ENCODE assay signal across 13 mouse cellular contexts in genomic region chr6:127735130-127735981, GRCm38 (mm10). TPM values are rescaled to one million over a fixed set of nuclear protein-coding genes. Genes with fewer than 3 reads are reported as not detected.
DNase-seq lines count a peak whose midpoint lies in the region; ATAC-seq lines count a peak whose summit lies in the region.
"Had no signal": no experiment of that assay in that cellular context is flagged by ENCODE, and none has a peak within 500 bp of the region (broad histone marks: within the 10 kb centered on the region; RNA-seq: fewer than 3 reads in every experiment).

No protein-coding gene starts in this region.

- H3K27me3 ChIP-seq in heart, embryonic 14.5 days (ENCODE audit: control insufficient read depth, insufficient read depth, low read length): peaks cover 4% of the 10 kb centered on the region; the same call in 1 of the 2 replicates
- no peaks in the 10 kb centered on the region for H3K27me3 ChIP-seq in forebrain, embryonic 14.5 days (replicated peaks; ENCODE audit: control insufficient read depth, insufficient read depth, low read length)
- H3K27me3 ChIP-seq in hindbrain, embryonic 14.5 days (ENCODE audit: control insufficient read depth, insufficient read depth, low read length): no peaks in the 10 kb centered on the region
- no peaks in the 10 kb centered on the region for H3K27me3 ChIP-seq in midbrain, embryonic 14.5 days (ENCODE audit: control insufficient read depth, insufficient read depth, low read length)
- no peaks in the 10 kb centered on the region for H3K27me3 ChIP-seq in liver, embryonic 12.5 days (replicated peaks)

- H3K4me1 ChIP-seq in heart, embryonic 14.5 days (ENCODE audit: control insufficient read depth in 2 of 2, insufficient read depth in 2 of 2, low read length in 2 of 2): peaks cover 15 to 17% of the 10 kb centered on the region in 2 experiments
- H3K4me1 ChIP-seq in forebrain, embryonic 14.5 days (ENCODE audit: control insufficient read depth, insufficient read depth, low read length): peaks cover 8% of the 10 kb centered on the region; the same call in 1 of the 2 replicates
- H3K4me1 ChIP-seq in hindbrain, embryonic 14.5 days (replicated peaks; ENCODE audit: control insufficient read depth, insufficient read depth, low read length): peaks cover 23% of the 10 kb centered on the region
- H3K4me1 ChIP-seq in midbrain, embryonic 14.5 days (ENCODE audit: control insufficient read depth, insufficient read depth, low read length): peaks cover 20% of the 10 kb centered on the region
- no peaks in the 10 kb centered on the region for H3K4me1 ChIP-seq in liver, embryonic 12.5 days

- WGBS in heart, embryonic 14.5 days: 38% methylated on average over 13 of the region's 13 CpGs
- WGBS in forebrain, embryonic 14.5 days: 61% methylated on average over 13 of the region's 13 CpGs
- WGBS in hindbrain, embryonic 14.5 days: 23% methylated on average over 13 of the region's 13 CpGs
- WGBS in midbrain, embryonic 14.5 days: 27% methylated on average over 13 of the region's 13 CpGs
- WGBS in liver, embryonic 12.5 days (ENCODE audit: insufficient replicate concordance): 64% methylated on average over 13 of the region's 13 CpGs

- no peak for ATAC-seq in heart, embryonic 14.5 days (ENCODE audit: insufficient number of reproducible peaks, insufficient read depth, low FRiP score, low read depth)
- ATAC-seq in forebrain, embryonic 14.5 days: peak; percentile 42
- ATAC-seq in hindbrain, embryonic 14.5 days (ENCODE audit: low FRiP score): peak; percentile 79; the same call in 1 of the 2 replicates
- peak; percentile 68; the same call in 1 of the 2 replicates for ATAC-seq in midbrain, embryonic 14.5 days (ENCODE audit: low FRiP score, low TSS enrichment)
- no peak for ATAC-seq in liver, embryonic 12.5 days

- DNase-seq in heart, adult 8-10 months (ENCODE audit: low spot score): no peak
- DNase-seq in forebrain, embryonic 14.5 days (ENCODE audit: low spot score): peak; percentile 44
- DNase-seq in hindbrain, embryonic 14.5 days (ENCODE audit: low spot score): no peak
- DNase-seq in midbrain, embryonic 14.5 days: peak; percentile 73
- no peak for DNase-seq in frontal cortex, postnatal 10 days (ENCODE audit: low spot score in 2 of 2)
- no peak for DNase-seq in natural killer cell, adult 2 months (ENCODE audit: low spot score in 2 of 2)
- DNase-seq: cerebellum, adult 9-11 months; lung, postnatal 14 days had no signal

- H3K9ac ChIP-seq in heart, embryonic 14.5 days (ENCODE audit: low read length): no peak overlapping the region
- H3K9ac ChIP-seq in forebrain, embryonic 14.5 days (ENCODE audit: low read length): no peak overlapping the region
- no peak overlapping the region for H3K9ac ChIP-seq in hindbrain, embryonic 14.5 days
- no peak overlapping the region for H3K9ac ChIP-seq in midbrain, embryonic 14.5 days (replicated peaks; ENCODE audit: low read length)
- H3K9ac ChIP-seq in liver, embryonic 12.5 days: no peak overlapping the region
- H3K9ac ChIP-seq: limb, embryonic 13.5 days had no signal

- H3K27ac ChIP-seq in heart, embryonic 14.5 days (replicated peaks in 1 of 2; ENCODE audit: control insufficient read depth in 1 of 2, insufficient read depth in 1 of 2, low read depth in 2 of 2, low read length in 2 of 2): peak overlapping the region; percentile 6 to 24; a peak in 2 of 4 replicates
- H3K27ac ChIP-seq in forebrain, embryonic 14.5 days (ENCODE audit: low read depth, low read length): no peak overlapping the region
- peak overlapping the region; percentile 78 for H3K27ac ChIP-seq in hindbrain, embryonic 14.5 days
- H3K27ac ChIP-seq in midbrain, embryonic 14.5 days (replicated peaks; ENCODE audit: low read depth, low read length): peak overlapping the region; percentile 77
- H3K27ac ChIP-seq in liver, embryonic 12.5 days: no peak overlapping the region
- H3K27ac ChIP-seq: limb, embryonic 13.5 days had no signal

- H3K4me3 ChIP-seq in heart, embryonic 14.5 days (ENCODE audit: control insufficient read depth in 1 of 2, insufficient read depth in 1 of 2, low read depth in 1 of 2, low read length in 2 of 2): no peak overlapping the region
- no peak overlapping the region for H3K4me3 ChIP-seq in forebrain, embryonic 14.5 days (ENCODE audit: low read depth, low read length)
- H3K4me3 ChIP-seq in hindbrain, embryonic 14.5 days (replicated peaks; ENCODE audit: low read length): no peak overlapping the region
- no peak overlapping the region for H3K4me3 ChIP-seq in midbrain, embryonic 14.5 days (replicated peaks; ENCODE audit: low read depth, low read length)
- no peak overlapping the region for H3K4me3 ChIP-seq in liver, embryonic 12.5 days
- H3K4me3 ChIP-seq: erythroblast, embryonic 14.5 days; limb, embryonic 13.5 days had no signal

- no peaks in the 10 kb centered on the region for H3K9me3 ChIP-seq in heart, embryonic 14.5 days (ENCODE audit: control insufficient read depth, low read length)
- no peaks in the 10 kb centered on the region for H3K9me3 ChIP-seq in forebrain, embryonic 14.5 days (replicated peaks; ENCODE audit: control insufficient read depth, low read length)
- H3K9me3 ChIP-seq in hindbrain, embryonic 14.5 days (ENCODE audit: control insufficient read depth, low read length): no peaks in the 10 kb centered on the region
- H3K9me3 ChIP-seq in midbrain, embryonic 14.5 days (ENCODE audit: control insufficient read depth, low read length): no peaks in the 10 kb centered on the region
- no peaks in the 10 kb centered on the region for H3K9me3 ChIP-seq in liver, embryonic 12.5 days (replicated peaks)
- H3K9me3 ChIP-seq: limb, embryonic 13.5 days had no signal

- H3K36me3 ChIP-seq in heart, embryonic 14.5 days (ENCODE audit: control insufficient read depth, insufficient read depth, low read length): no peaks in the 10 kb centered on the region
- 0 out of 2 replicates have a peak, but pooled peaks cover 4% of the 10 kb centered on the region for H3K36me3 ChIP-seq in forebrain, embryonic 14.5 days (ENCODE audit: control insufficient read depth, insufficient read depth, low read length)
- H3K36me3 ChIP-seq in hindbrain, embryonic 14.5 days (replicated peaks; ENCODE audit: control insufficient read depth, insufficient read depth): no peaks in the 10 kb centered on the region
- H3K36me3 ChIP-seq in midbrain, embryonic 14.5 days (ENCODE audit: control insufficient read depth, insufficient read depth, low read length): peaks cover 8% of the 10 kb centered on the region; the same call in 1 of the 2 replicates
- H3K36me3 ChIP-seq in liver, embryonic 12.5 days: no peaks in the 10 kb centered on the region
- H3K36me3 ChIP-seq: limb, embryonic 13.5 days had no signal

- H3K4me2 ChIP-seq in heart, embryonic 14.5 days (ENCODE audit: low read length): peak overlapping the region; percentile 29; the same call in 1 of the 2 replicates
- H3K4me2 ChIP-seq in forebrain, embryonic 14.5 days (ENCODE audit: low read length): no peak overlapping the region
- no peak overlapping the region for H3K4me2 ChIP-seq in hindbrain, embryonic 14.5 days (replicated peaks)
- peak overlapping the region; percentile 20 for H3K4me2 ChIP-seq in midbrain, embryonic 14.5 days (ENCODE audit: low read length)
- H3K4me2 ChIP-seq in liver, embryonic 12.5 days: no peak overlapping the region
- H3K4me2 ChIP-seq: limb, embryonic 13.5 days had no signal

RNA-seq across cellular contexts. Expression of gene Prmt8, which starts 33.9 kb away (rescaled TPM):
- 0.09 TPM in 2 replicates for polyA plus RNA-seq in heart, embryonic 14.5 days (2014; fragmentation: Nextera tagmentation; extraction: Ambion mirVana)
- not detected for total RNA-seq in heart, adult 8-10 months (2022)
- polyA plus RNA-seq in forebrain, embryonic 14.5 days (2014; fragmentation: Nextera tagmentation; extraction: Ambion mirVana): 16.6 and 17.9 TPM in 2 replicates
- polyA plus RNA-seq in hindbrain, embryonic 14.5 days (2014; fragmentation: Nextera tagmentation; extraction: Ambion mirVana): 35.0 and 37.4 TPM in 2 replicates
- 24.9 and 28.5 TPM in 2 replicates for polyA plus RNA-seq in midbrain, embryonic 14.5 days (2014; fragmentation: Nextera tagmentation; extraction: Ambion mirVana)
- not detected in 2 replicates for polyA plus RNA-seq in liver, embryonic 12.5 days (2016; fragmentation: Nextera tagmentation; extraction: Ambion mirVana)
- polyA plus RNA-seq: erythroblast, embryonic 14.5 days; heart, postnatal 0 days had no signal

Comparison
In these comparisons a context has a peak if more than half of its experiments do, and no peak if none do; other contexts are left out.
1. ATAC-seq: peak in forebrain, embryonic 14.5 days (single experiment), hindbrain, embryonic 14.5 days (single experiment) and midbrain, embryonic 14.5 days (single experiment); none in heart, embryonic 14.5 days (single experiment) and liver, embryonic 12.5 days (single experiment).
2. H3K27ac ChIP-seq: peak in heart, embryonic 14.5 days (2 of 2), hindbrain, embryonic 14.5 days (single experiment) and midbrain, embryonic 14.5 days (single experiment); none in forebrain, embryonic 14.5 days (single experiment) and liver, embryonic 12.5 days (single experiment).
3. H3K4me2 ChIP-seq: peak in heart, embryonic 14.5 days (single experiment) and midbrain, embryonic 14.5 days (single experiment); none in forebrain, embryonic 14.5 days (single experiment), hindbrain, embryonic 14.5 days (single experiment) and liver, embryonic 12.5 days (single experiment).
4. DNase-seq: peak in forebrain, embryonic 14.5 days (single experiment) and midbrain, embryonic 14.5 days (single experiment); none in heart, adult 8-10 months (single experiment), hindbrain, embryonic 14.5 days (single experiment), frontal cortex, postnatal 10 days (0 of 2) and natural killer cell, adult 2 months (0 of 2).
5. RNA of gene Prmt8, which starts 33.9 kb away (polyA plus RNA-seq): 35.0 to 37.4 TPM in hindbrain, embryonic 14.5 days, 24.9 to 28.5 TPM in midbrain, embryonic 14.5 days and 16.6 to 17.9 TPM in forebrain, embryonic 14.5 days; 0.09 TPM in heart, embryonic 14.5 days and not detected in liver, embryonic 12.5 days; every median in the first group is over 10 times any median in the second.